Mouse (Mus musculus) retina, postnatal 7 days (tissue): Measurements from ENCODE around the gene Nxf1.
A peak's percentile ranks its signal among the peaks of the same experiment; 100 is the strongest.

ENCODE experiments used
- DNase-seq: peaks from one replicate; pipeline ENCODE4 v3.0.0-alpha.2; 2012; ENCODE audit warnings: low read depth, low spot score

The Nxf1 gene

GRCm38 (mm10) chr19:8770567-8771270 is 13.8 kb downstream of the Nxf1 start, which contains the start of gene Tmem223:
TSS of gene Tmem223 (plus strand) at chr19:8770996.
- DNase-seq = no peak

- no peak for DNase-seq
These were observed 16.1 kb downstream of the Nxf1 start for GRCm38 (mm10) chr19:8772996-8773395.

- no peak for DNase-seq
These were observed 16.5 kb downstream of the Nxf1 start for GRCm38 (mm10) chr19:8773409-8773808.

GRCm38 (mm10) chr19:8774086-8774835 is 17.4 kb downstream of the Nxf1 start, which contains the start of gene Tmem179b:
TSS of gene Tmem179b (minus strand) at chr19:8774467.
- DNase-seq = peak; percentile 96

GRCm38 (mm10) chr19:8774951-8775421 is 18.1 kb downstream of the Nxf1 start:
- no peak for DNase-seq

GRCm38 (mm10) chr19:8786008-8786781 is 29.3 kb downstream of the Nxf1 start, which contains the start of gene Taf6l:
TSS of gene Taf6l (minus strand) at chr19:8786417.
- peak; percentile 87 for DNase-seq

GRCm38 (mm10) chr19:8788521-8788920 is 31.6 kb downstream of the Nxf1 start:
- no peak for DNase-seq

- no peak for DNase-seq
These were observed 32.3 kb downstream of the Nxf1 start for GRCm38 (mm10) chr19:8789171-8789570.

- DNase-seq = no peak
These were observed 33.3 kb downstream of the Nxf1 start for GRCm38 (mm10) chr19:8790171-8790570.

- DNase-seq = peak; percentile 81
These were observed 41.5 kb downstream of the Nxf1 start, which contains the start of gene Polr2g for GRCm38 (mm10) chr19:8798264-8798946. TSS of gene Polr2g (minus strand) at chr19:8798577.

- DNase-seq = no peak
These were observed 42.1 kb downstream of the Nxf1 start for GRCm38 (mm10) chr19:8798947-8799315.

GRCm38 (mm10) chr19:8802130-8802821 is 45.4 kb downstream of the Nxf1 start, which contains the start of gene Zbtb3:
TSS of gene Zbtb3 (plus strand) at chr19:8802555.
- DNase-seq = peak; percentile 90

- no peak for DNase-seq
These were observed 46.4 kb downstream of the Nxf1 start for GRCm38 (mm10) chr19:8803204-8803780.

GRCm38 (mm10) chr19:8803879-8804660 is 47.2 kb downstream of the Nxf1 start:
- no peak for DNase-seq

GRCm38 (mm10) chr19:8806810-8807209 is 49.9 kb downstream of the Nxf1 start:
- DNase-seq = no peak

GRCm38 (mm10) chr19:8815812-8816211 is 58.9 kb downstream of the Nxf1 start:
- DNase-seq = no peak

- DNase-seq = peak; percentile 70
These were observed 60.1 kb downstream of the Nxf1 start for GRCm38 (mm10) chr19:8817001-8817400.

GRCm38 (mm10) chr19:8818301-8818798 is 61.5 kb downstream of the Nxf1 start:
- DNase-seq = no peak
